Mouse (Mus musculus): ENCODE results near the gene Tbc1d32. TPM values are rescaled to one million over a fixed set of nuclear protein-coding genes. Genes with fewer than 3 reads are reported as not detected.
"Not testable (repeated sequence)": the region's sequence is repeated elsewhere in the genome, so short reads cannot be mapped to it uniquely, and the experiment has no call there.

Gene Tbc1d32
- polyA plus RNA-seq, 1 experiment from 2014 or later, result 4.0 TPM

- no peaks in the 10 kb centered on the region for H3K27me3 ChIP-seq (ENCODE audit: control insufficient read depth, insufficient read depth, low read length)
Observed at GRCm38 (mm10) chr10:56181727-56182126, 46.8 kb downstream of the Tbc1d32 start.

DNA sequence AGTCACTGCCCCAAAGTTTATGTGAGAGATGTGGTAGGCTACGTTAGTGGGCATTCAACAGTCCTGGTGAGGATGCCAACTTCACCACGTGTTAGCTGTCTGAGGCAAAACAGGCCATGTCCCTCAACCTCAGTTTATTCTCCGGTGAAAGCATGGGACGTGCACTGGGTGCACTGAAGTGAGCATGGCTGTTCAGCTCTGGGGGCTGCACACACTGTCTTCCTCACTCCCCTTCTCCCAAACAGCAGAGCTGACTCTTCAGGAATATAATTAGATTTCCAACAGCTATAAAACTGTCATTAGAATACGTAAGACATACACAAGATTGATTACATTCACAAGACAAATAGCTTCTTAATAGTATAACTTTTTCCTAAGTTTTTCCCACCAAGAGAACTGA is 55.3 kb downstream of the Tbc1d32 start:
- WGBS, result 93% methylated on average over 5 of the region's 5 CpGs
- ATAC-seq (replicated peaks; ENCODE audit: low FRiP score) (no peak), DNase-seq (ENCODE audit: low spot score) (no peak)
- no peak overlapping the region for H3K27ac ChIP-seq (ENCODE audit: low read depth, low read length)
- H3K9me3 ChIP-seq (ENCODE audit: control insufficient read depth, low read length), result no peaks in the 10 kb centered on the region
- H3K4me1 ChIP-seq (replicated peaks; ENCODE audit: control insufficient read depth, insufficient read depth, low read length), result no peaks in the 10 kb centered on the region
- H3K4me2 ChIP-seq (ENCODE audit: low read depth, low read length, severe bottlenecking), result no peak overlapping the region
- H3K4me3 ChIP-seq (ENCODE audit: low read depth, low read length), result no peak overlapping the region
- no peak overlapping the region for H3K9ac ChIP-seq (ENCODE audit: low read length)
- no peaks in the 10 kb centered on the region for H3K36me3 ChIP-seq (ENCODE audit: control insufficient read depth, insufficient read depth, low read length)
- no peaks in the 10 kb centered on the region for H3K27me3 ChIP-seq (ENCODE audit: control insufficient read depth, insufficient read depth, low read length)

More at GRCm38 (mm10) chr10:56181727-56182126, 46.8 kb downstream of the Tbc1d32 start:
- no peaks in the 10 kb centered on the region for H3K9me3 ChIP-seq (ENCODE audit: control insufficient read depth, low read length)
- no peak overlapping the region for H3K9ac ChIP-seq (ENCODE audit: low read length)
- no peak overlapping the region for H3K4me2 ChIP-seq (ENCODE audit: low read depth, low read length, severe bottlenecking)
- no peaks in the 10 kb centered on the region for H3K36me3 ChIP-seq (ENCODE audit: control insufficient read depth, insufficient read depth, low read length)
- no peak overlapping the region for H3K27ac ChIP-seq (ENCODE audit: low read depth, low read length)
- H3K4me3 ChIP-seq (ENCODE audit: low read depth, low read length), result no peak overlapping the region
- DNase-seq (ENCODE audit: low spot score) (no peak), ATAC-seq (replicated peaks; ENCODE audit: low FRiP score) (no peak)
- H3K4me1 ChIP-seq (replicated peaks; ENCODE audit: control insufficient read depth, insufficient read depth, low read length), result no peaks in the 10 kb centered on the region
- 97% methylated on average over 1 of the region's 1 CpGs for WGBS

DNA sequence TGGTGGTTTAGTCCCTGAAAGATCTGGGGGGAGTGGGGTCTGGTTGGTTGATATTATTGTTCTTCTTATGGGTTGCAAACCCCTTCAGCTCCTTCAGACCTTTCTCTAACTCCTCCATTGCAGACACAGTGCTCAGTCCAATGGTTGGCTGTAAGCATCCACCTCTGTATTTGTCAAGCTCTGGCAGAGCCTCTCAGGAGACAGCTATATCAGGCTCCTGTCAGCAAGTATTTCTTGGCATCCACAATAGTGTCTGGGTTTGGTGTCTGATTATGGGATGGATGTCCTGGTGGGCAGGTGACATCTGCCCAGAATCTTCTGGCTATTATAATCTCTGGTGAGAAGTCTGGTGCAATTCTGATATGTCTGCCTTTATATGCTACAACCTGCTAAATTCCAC is 60.8 kb downstream of the Tbc1d32 start:
- H3K4me3 ChIP-seq (ENCODE audit: low read depth, low read length); DNase-seq (ENCODE audit: low spot score); H3K36me3 ChIP-seq (ENCODE audit: control insufficient read depth, insufficient read depth, low read length); H3K27ac ChIP-seq (ENCODE audit: low read depth, low read length); H3K4me1 ChIP-seq (replicated peaks; ENCODE audit: control insufficient read depth, insufficient read depth, low read length); H3K9ac ChIP-seq (ENCODE audit: low read length); H3K27me3 ChIP-seq (ENCODE audit: control insufficient read depth, insufficient read depth, low read length); ATAC-seq (replicated peaks; ENCODE audit: low FRiP score); H3K4me2 ChIP-seq (ENCODE audit: low read depth, low read length, severe bottlenecking); H3K9me3 ChIP-seq (ENCODE audit: control insufficient read depth, low read length): not testable (repeated sequence)

GRCm38 (mm10) chr10:56165758-56166157 is 62.7 kb downstream of the Tbc1d32 start:
- no peak for DNase-seq (ENCODE audit: low spot score)

GRCm38 (mm10) chr10:56164411-56164810 is 64.1 kb downstream of the Tbc1d32 start:
- no peaks in the 10 kb centered on the region for H3K36me3 ChIP-seq (ENCODE audit: control insufficient read depth, insufficient read depth, low read length)
- DNase-seq (ENCODE audit: low spot score) (no peak), ATAC-seq (replicated peaks; ENCODE audit: low FRiP score) (no peak)
- WGBS, result 69% methylated on average over 3 of the region's 3 CpGs
- H3K4me3 ChIP-seq (ENCODE audit: low read depth, low read length), result no peak overlapping the region
- H3K9ac ChIP-seq (ENCODE audit: low read length), result no peak overlapping the region
- no peaks in the 10 kb centered on the region for H3K27me3 ChIP-seq (ENCODE audit: control insufficient read depth, insufficient read depth, low read length)
- no peak overlapping the region for H3K27ac ChIP-seq (ENCODE audit: low read depth, low read length)
- no peaks in the 10 kb centered on the region for H3K9me3 ChIP-seq (ENCODE audit: control insufficient read depth, low read length)
- H3K4me2 ChIP-seq (ENCODE audit: low read depth, low read length, severe bottlenecking), result no peak overlapping the region
- H3K4me1 ChIP-seq (replicated peaks; ENCODE audit: control insufficient read depth, insufficient read depth, low read length), result no peaks in the 10 kb centered on the region

More at GRCm38 (mm10) chr10:56165758-56166157, 62.7 kb downstream of the Tbc1d32 start:
- Histone ChIP-seq H3K9me3 (ENCODE audit: control insufficient read depth, low read length) (no peaks in the 10 kb centered on the region), H3K27ac (ENCODE audit: low read depth, low read length) (no peak overlapping the region), H3K4me3 (ENCODE audit: low read depth, low read length) (no peak overlapping the region), H3K36me3 (ENCODE audit: control insufficient read depth, insufficient read depth, low read length) (no peaks in the 10 kb centered on the region), H3K9ac (ENCODE audit: low read length) (no peak overlapping the region), H3K4me1 (replicated peaks; ENCODE audit: control insufficient read depth, insufficient read depth, low read length) (no peaks in the 10 kb centered on the region), H3K27me3 (ENCODE audit: control insufficient read depth, insufficient read depth, low read length) (no peaks in the 10 kb centered on the region), H3K4me2 (ENCODE audit: low read depth, low read length, severe bottlenecking) (no peak overlapping the region)
- no peak for ATAC-seq (replicated peaks; ENCODE audit: low FRiP score)
- 95% methylated on average over 4 of the region's 4 CpGs for WGBS

GRCm38 (mm10) chr10:56158748-56159147 is 69.7 kb downstream of the Tbc1d32 start:
- Histone ChIP-seq H3K9me3 (ENCODE audit: control insufficient read depth, low read length) (no peaks in the 10 kb centered on the region), H3K4me1 (replicated peaks; ENCODE audit: control insufficient read depth, insufficient read depth, low read length) (no peaks in the 10 kb centered on the region), H3K9ac (ENCODE audit: low read length) (no peak overlapping the region), H3K4me2 (ENCODE audit: low read depth, low read length, severe bottlenecking) (no peak overlapping the region), H3K27ac (ENCODE audit: low read depth, low read length) (no peak overlapping the region), H3K36me3 (ENCODE audit: control insufficient read depth, insufficient read depth, low read length) (no peaks in the 10 kb centered on the region), H3K27me3 (ENCODE audit: control insufficient read depth, insufficient read depth, low read length) (no peaks in the 10 kb centered on the region), H3K4me3 (ENCODE audit: low read depth, low read length) (no peak overlapping the region)
- peak; percentile 46 for ATAC-seq (replicated peaks; ENCODE audit: low FRiP score)
- no peak for DNase-seq (ENCODE audit: low spot score)
- WGBS, result 43% methylated on average over 2 of the region's 2 CpGs

DNA sequence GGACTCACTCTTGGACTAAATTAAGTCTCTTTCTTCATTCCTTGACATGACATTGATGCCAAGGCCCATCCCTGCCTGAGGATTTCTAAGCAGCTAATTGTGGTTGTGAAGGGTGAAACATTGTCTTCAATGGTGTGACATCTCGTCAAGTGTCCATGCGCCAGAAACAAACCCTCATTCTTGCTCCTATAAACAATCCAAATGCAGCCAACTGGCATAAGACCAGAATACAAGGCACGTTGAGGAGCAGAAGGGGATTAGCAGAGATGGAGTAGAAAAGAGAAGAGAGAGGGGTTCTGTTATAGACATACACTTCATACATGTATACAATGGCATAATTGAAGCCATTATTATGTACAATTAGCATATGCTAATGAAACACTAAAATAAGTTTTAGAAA is 70.3 kb downstream of the Tbc1d32 start:
- Histone ChIP-seq H3K27me3 (ENCODE audit: control insufficient read depth, insufficient read depth, low read length) (no peaks in the 10 kb centered on the region), H3K36me3 (ENCODE audit: control insufficient read depth, insufficient read depth, low read length) (no peaks in the 10 kb centered on the region), H3K4me3 (ENCODE audit: low read depth, low read length) (no peak overlapping the region), H3K4me1 (replicated peaks; ENCODE audit: control insufficient read depth, insufficient read depth, low read length) (no peaks in the 10 kb centered on the region), H3K27ac (ENCODE audit: low read depth, low read length) (no peak overlapping the region), H3K9ac (ENCODE audit: low read length) (no peak overlapping the region), H3K4me2 (ENCODE audit: low read depth, low read length, severe bottlenecking) (no peak overlapping the region), H3K9me3 (ENCODE audit: control insufficient read depth, low read length) (no peaks in the 10 kb centered on the region)
- ATAC-seq (replicated peaks; ENCODE audit: low FRiP score), result peak; percentile 27; the same call in 1 of the 2 replicates
- WGBS, result 39% methylated on average over 3 of the region's 3 CpGs
- DNase-seq (ENCODE audit: low spot score), result no peak

- Histone ChIP-seq H3K4me3 (ENCODE audit: low read depth, low read length) (no peak overlapping the region), H3K9ac (ENCODE audit: low read length) (no peak overlapping the region), H3K4me1 (replicated peaks; ENCODE audit: control insufficient read depth, insufficient read depth, low read length) (no peaks in the 10 kb centered on the region), H3K27me3 (ENCODE audit: control insufficient read depth, insufficient read depth, low read length) (no peaks in the 10 kb centered on the region), H3K4me2 (ENCODE audit: low read depth, low read length, severe bottlenecking) (no peak overlapping the region), H3K9me3 (ENCODE audit: control insufficient read depth, low read length) (no peaks in the 10 kb centered on the region), H3K27ac (ENCODE audit: low read depth, low read length) (no peak overlapping the region), H3K36me3 (ENCODE audit: control insufficient read depth, insufficient read depth, low read length) (no peaks in the 10 kb centered on the region)
- WGBS, result 97% methylated on average over 3 of the region's 3 CpGs
- ATAC-seq (replicated peaks; ENCODE audit: low FRiP score) (no peak), DNase-seq (ENCODE audit: low spot score) (no peak)
Observed at GRCm38 (mm10) chr10:56156956-56157355, 71.5 kb downstream of the Tbc1d32 start.

- H3K27ac ChIP-seq (ENCODE audit: low read depth, low read length), result no peak overlapping the region
- DNase-seq (ENCODE audit: low spot score) (no peak), ATAC-seq (replicated peaks; ENCODE audit: low FRiP score) (no peak)
- WGBS, result 92% methylated on average over 3 of the region's 3 CpGs
- no peaks in the 10 kb centered on the region for H3K36me3 ChIP-seq (ENCODE audit: control insufficient read depth, insufficient read depth, low read length)
- no peaks in the 10 kb centered on the region for H3K27me3 ChIP-seq (ENCODE audit: control insufficient read depth, insufficient read depth, low read length)
- H3K9ac ChIP-seq (ENCODE audit: low read length), result no peak overlapping the region
- H3K4me2 ChIP-seq (ENCODE audit: low read depth, low read length, severe bottlenecking), result no peak overlapping the region
- H3K9me3 ChIP-seq (ENCODE audit: control insufficient read depth, low read length), result no peaks in the 10 kb centered on the region
- no peaks in the 10 kb centered on the region for H3K4me1 ChIP-seq (replicated peaks; ENCODE audit: control insufficient read depth, insufficient read depth, low read length)
- H3K4me3 ChIP-seq (ENCODE audit: low read depth, low read length), result no peak overlapping the region
Observed at GRCm38 (mm10) chr10:56148920-56149319, 79.6 kb downstream of the Tbc1d32 start.

All from forebrain, embryonic 11.5 days (tissue).